Mouse (Mus musculus) yolk sac, embryonic 10.5 days (tissue): ENCODE measurements at regions not wholly inside any gene's neighbourhood (a gene's known extent, or its start where the extent isn't known, plus 50 kb on each side); places are given as distances from the start of the nearest gene placed in this dataset.

ENCODE experiments used
- DNase-seq: peaks from one replicate; pipeline ENCODE4 v3.0.0-alpha.2; 2017; ENCODE audit warnings: low spot score

DNA sequence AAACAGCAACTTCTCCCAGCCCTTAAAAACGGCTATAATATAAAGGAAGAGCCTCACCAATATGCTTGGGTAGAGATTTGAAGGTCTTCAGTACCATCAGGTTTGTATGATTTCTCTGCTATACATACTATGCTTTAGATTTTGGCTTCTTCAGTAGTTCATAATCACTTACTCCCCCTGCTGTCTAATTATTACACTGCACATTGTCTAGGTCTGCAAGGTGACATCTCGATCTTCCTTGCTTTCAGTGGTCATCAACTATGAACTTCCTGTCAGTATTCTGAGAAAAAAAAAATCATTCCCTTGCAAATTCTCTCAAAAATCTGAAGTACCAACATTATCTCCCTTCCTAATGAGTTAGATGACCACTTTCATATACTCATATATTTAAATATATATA, 225.4 kb upstream of the Galnt5 start:
- DNase-seq: no peak

GRCm38 (mm10) chr2:57776154-57776553, 221.5 kb upstream of the Galnt5 start:
- DNase-seq: no peak

DNA sequence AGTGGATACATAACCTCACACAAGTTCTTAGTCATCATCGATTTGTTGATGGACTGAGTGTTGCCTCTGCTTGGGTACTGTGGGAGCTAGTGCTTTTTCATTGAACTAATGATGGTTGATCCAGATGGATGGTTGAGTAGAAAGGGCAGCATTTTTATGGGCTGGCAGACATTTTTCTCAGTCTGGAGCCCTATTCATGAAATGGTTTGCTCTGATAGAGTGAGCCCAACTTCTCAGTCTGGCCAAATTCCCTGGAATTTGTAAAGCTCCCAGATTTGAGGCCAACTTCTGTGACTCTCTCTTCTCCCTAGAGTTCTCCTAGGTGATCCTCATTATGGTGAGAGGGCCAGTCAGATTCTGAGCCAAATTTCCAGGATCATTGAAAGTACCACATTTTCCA, 216.8 kb upstream of the Galnt5 start:
- DNase-seq: no peak

DNA sequence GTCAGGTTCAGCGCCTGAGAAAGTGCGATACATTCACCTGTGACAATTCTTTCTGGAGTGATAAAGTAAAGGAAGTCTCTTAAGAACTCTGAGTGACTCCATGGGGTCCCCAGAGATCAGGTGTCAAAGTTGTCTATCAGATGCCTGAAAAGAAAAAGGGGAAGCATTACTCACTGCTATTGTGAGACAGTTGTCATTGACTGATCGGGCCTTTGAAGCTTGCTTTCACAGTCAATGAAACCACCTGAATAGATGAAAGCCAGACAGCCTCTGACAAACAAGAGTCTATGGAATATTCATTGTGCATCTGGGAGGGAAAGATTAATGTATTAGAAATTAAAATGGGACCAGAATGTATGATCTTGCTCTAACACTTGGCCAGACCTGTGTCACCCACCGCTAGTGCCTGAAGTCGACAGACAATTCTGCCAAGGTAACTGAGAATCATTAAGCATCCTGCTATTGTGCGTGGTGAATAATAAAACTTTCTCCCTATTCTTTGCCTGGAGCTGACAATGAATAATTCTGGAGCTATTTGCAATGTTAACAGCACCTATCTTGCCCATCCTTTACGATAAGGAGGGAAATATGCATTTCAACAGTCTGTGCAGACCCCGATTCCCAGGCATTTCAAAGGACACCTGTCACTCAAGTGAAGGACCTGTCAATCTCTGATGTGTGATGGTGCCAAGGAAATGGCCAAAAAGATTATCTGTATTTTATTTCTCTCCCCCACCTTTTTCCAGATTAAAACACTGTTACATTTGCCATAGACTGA, 204.0 kb upstream of the Galnt5 start:
- DNase-seq: no peak

- DNase-seq: no peak
Observed at GRCm38 (mm10) chr2:57799279-57799678, 198.4 kb upstream of the Galnt5 start.

DNA sequence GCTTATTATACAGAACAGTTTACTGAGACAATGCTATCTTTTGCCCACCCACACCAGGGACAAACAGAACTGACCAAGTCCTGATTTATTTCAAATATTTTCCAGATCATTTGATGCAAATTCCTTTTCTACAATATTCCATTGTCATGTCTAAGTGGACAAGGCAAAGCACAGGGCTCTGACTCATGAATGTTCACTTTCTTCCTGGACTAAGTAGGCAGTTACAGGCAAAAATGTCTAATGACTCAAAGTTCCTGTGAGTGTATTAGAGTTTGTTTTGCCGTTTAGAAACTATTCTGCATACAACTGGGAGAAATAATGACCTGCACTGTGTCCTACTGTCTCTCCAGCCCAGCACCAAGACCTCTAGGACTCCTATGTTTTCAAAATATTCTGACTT, 189.8 kb upstream of the Galnt5 start:
- no peak for DNase-seq

GRCm38 (mm10) chr2:57812996-57813395, 184.7 kb upstream of the Galnt5 start:
- no peak for DNase-seq

DNA sequence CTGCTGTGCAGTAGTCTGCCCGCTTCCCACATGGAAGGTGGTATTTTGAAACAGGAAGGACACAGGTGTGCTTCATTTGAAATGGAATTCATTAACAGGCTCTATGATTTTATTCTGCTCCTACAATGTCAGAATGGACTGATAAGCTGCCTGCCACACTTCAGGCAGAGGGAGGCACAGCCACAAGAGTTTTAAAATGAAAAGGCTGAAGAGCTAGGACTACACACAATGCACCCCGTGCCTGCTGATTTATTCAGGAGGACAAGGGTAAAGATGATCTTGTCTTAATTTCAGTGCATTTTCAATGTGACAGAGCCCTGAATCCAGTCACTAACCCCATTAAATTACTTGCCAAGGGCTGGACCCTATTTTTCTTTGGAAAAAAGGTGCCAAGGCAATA, 177.3 kb upstream of the Galnt5 start:
- no peak for DNase-seq

GRCm38 (mm10) chr2:57820923-57821322, 176.8 kb upstream of the Galnt5 start:
- DNase-seq: no peak

DNA sequence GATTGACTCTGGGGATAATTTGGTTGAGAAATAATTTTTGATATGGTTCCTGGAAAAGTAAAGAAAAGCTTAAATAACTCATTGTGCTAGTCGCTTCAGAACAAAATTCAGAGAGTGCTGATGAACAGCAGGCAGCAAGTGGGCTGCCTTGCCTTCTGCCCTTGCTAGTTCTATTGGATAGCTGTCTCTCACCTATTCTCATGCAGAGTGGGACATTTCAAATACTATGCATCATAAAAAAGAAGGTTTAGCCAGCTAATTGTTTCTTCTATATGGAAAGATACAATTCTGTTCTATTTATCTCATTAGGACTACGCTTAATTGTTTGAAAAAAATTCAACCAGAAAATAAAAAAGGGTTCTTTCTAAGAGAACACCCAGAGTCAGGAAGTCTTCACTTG, 169.4 kb upstream of the Galnt5 start:
- DNase-seq: no peak

DNA sequence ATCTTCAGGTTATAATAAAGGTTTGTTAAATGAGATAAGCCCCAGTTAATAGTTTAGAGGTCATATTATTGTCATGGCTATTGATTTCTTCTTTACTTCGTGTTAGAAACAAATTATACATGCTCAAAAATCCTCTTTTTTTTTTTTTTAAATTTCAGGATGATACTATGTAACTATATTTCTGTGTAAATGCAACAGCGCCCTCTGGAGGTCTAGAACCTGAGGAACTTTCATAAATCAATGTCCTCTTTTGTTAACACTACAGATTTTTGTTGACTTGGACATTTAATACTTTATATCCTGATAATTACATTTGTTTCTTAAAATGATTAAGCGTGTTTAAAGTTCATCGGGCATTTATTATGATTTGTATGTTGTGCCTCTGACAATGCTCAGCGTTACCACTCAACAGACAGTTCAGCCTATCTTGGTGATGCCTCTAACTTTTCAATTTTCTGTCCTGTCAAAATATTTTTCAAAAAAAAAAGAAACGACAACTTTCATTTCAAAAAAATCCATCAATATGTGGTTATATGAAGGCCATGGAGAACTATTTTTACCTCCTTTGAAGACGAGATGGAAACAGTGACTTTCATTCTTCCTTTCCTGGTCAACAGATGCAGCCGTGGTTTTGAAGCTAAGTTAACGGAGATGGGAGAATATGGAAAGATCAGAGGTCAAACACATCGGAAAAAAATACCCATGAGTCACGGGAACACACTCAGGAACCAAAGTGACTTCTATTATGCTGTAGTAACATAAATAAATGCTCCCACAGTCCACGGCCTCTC, 164.9 kb upstream of the Galnt5 start:
- no peak for DNase-seq

GRCm38 (mm10) chr2:57845135-57845534, 152.5 kb upstream of the Galnt5 start:
- DNase-seq: no peak

GRCm38 (mm10) chr2:57847707-57848106, 150.0 kb upstream of the Galnt5 start:
- no peak for DNase-seq

GRCm38 (mm10) chr2:57849338-57850057, 148.2 kb upstream of the Galnt5 start:
- no peak for DNase-seq

DNA sequence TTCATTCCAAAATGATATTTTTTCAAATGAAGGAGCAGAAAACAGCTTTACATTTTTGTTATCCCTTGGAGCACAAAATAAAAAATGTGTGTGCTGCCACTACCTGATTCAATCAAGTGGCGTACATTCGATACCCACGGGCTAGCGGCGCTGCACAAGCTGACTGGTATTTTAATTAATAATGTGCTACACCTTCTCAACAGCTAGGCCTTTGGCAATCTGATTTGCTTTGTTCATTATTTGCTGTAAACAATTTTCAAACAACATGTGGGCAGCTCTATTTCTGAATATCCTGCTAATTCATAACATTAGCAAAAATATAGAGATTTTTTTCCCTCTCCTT, 147.7 kb upstream of the Galnt5 start:
- no peak for DNase-seq

GRCm38 (mm10) chr2:57856524-57857107, 141.1 kb upstream of the Galnt5 start:
- DNase-seq: no peak

GRCm38 (mm10) chr2:57865289-57865688, 132.4 kb upstream of the Galnt5 start:
- no peak for DNase-seq

DNA sequence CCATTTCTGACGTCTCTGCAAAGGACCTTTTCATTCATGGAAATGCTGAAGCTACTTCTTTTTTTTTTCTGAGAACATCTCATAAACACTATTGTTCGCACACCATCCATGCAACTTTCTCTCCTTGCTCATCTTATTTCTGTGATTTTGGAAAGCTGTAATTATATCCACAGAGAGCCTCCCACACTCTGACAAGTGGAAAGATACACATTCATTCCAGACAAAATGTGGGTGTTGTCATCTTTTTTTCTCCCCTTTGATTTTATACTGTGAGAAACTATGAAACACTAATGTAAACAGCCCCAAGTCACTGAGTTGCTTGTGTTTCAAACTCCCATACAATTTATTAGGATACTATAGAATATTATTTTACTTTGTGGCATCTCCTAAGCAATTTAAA, 129.6 kb upstream of the Galnt5 start:
- no peak for DNase-seq

DNA sequence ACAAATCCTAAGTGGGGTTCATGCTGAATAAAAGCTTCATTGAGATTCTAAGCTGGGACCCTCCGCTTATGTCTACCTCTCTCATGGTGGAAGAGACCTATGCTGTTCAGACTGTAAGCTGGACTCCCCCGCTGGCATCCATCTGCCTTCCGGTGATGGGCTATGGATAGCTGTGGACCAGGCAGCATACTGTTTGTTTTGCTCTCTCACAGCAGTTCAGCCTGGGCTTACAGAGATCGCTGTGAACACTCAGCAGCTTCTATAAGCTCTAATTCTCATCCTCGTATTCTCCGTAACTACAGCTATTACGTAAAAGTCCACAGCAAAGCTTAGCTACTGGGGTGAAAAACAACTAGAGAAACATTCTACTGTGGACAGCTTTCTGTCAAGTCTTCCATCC, 97.5 kb upstream of the Galnt5 start:
- no peak for DNase-seq

GRCm38 (mm10) chr2:57900580-57901247, 97.0 kb upstream of the Galnt5 start:
- DNase-seq: no peak

DNA sequence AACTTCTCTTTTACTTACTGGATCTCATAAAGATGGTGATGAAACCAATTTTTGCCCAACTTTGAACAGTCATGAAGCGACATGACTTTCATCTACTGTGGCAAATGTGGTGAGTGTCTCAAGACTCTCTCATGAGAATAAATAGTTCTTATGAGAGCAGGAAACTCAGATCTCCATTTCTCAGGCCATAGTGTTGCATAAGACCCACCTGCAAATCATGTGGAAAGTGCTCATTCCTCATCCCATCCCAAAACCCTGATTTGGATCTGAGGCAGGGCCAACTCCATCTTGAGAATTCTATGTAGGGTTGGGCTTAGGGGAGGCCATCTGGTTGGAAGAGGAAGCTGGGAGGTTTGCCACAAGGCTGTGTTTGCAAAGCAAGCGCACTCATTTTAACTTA, 92.5 kb upstream of the Galnt5 start:
- DNase-seq: no peak

- no peak for DNase-seq
Observed at GRCm38 (mm10) chr2:57906939-57907338, 90.7 kb upstream of the Galnt5 start.
